8 mouse cellular contexts compared by ENCODE assay signal in the genomic region with DNA sequence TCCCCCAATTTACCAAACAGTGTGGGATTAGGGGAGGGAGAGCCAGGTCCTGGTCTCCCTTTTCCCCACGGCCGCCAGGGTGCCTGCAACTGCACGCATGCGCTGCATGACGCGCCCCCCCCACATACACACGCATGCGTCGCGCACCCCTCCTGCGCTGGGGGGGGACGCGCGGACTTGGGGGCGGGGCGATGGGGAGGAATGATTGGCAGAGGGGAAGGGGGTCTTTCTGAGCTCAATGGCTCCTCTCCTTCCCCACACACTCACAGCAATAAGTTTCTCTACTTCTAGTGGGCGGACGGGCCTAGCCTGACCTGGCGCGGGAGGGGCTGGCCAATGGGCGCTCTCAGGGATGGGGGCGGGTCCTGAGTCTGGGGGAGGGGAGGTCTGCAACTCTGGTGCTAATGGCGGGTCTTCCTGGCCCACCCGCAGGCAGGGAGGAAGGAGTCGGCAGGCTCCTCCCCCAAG. TPM values are rescaled to one million over a fixed set of nuclear protein-coding genes. Genes with fewer than 3 reads are reported as not detected.
DNase-seq lines count a peak whose midpoint lies in the region; ATAC-seq lines count a peak whose summit lies in the region.

No protein-coding gene starts in this region.

- peak overlapping the region; percentile 82 for H3K27ac ChIP-seq in hindbrain, embryonic 10.5 days
- no peak overlapping the region for H3K27ac ChIP-seq in liver, embryonic 12.5 days

- under 1% methylated on average over 25 of the region's 25 CpGs for WGBS in hindbrain, embryonic 10.5 days
- WGBS in liver, embryonic 12.5 days (ENCODE audit: insufficient replicate concordance), result 5% methylated on average over 19 of the region's 25 CpGs

- H3K4me1 ChIP-seq in hindbrain, embryonic 10.5 days (replicated peaks), result peaks cover 53% of the 10 kb centered on the region
- no peaks in the 10 kb centered on the region for H3K4me1 ChIP-seq in liver, embryonic 12.5 days

- ATAC-seq in liver, embryonic 12.5 days, result peak; percentile 48

- intact Hi-C loops in left cerebral cortex, postnatal 4 days (cut with DNase I), result no loop called here
- intact Hi-C loops in left cerebral cortex, postnatal 25 days (cut with DNase I), result no loop called here

- no peaks in the 10 kb centered on the region for H3K9me3 ChIP-seq in hindbrain, embryonic 10.5 days
- no peaks in the 10 kb centered on the region for H3K9me3 ChIP-seq in liver, embryonic 12.5 days (replicated peaks)

- H3K36me3 ChIP-seq in hindbrain, embryonic 10.5 days, result no peaks in the 10 kb centered on the region
- no peaks in the 10 kb centered on the region for H3K36me3 ChIP-seq in liver, embryonic 12.5 days
- H3K36me3 ChIP-seq in splenic B cell, adult 2 months (ENCODE audit: control insufficient read depth, insufficient read depth, low read length, poor library complexity, severe bottlenecking), result no peaks in the 10 kb centered on the region

- H3K4me2 ChIP-seq in liver, embryonic 12.5 days, result peak overlapping the region; percentile 50

- peaks cover 87% of the 10 kb centered on the region for H3K27me3 ChIP-seq in hindbrain, embryonic 10.5 days (ENCODE audit: insufficient read depth, poor library complexity, severe bottlenecking)
- H3K27me3 ChIP-seq in liver, embryonic 12.5 days (replicated peaks), result peaks cover 95% of the 10 kb centered on the region
- peaks cover 5% of the 10 kb centered on the region; the same call in 1 of the 2 replicates for H3K27me3 ChIP-seq in splenic B cell, adult 2 months (ENCODE audit: control insufficient read depth, insufficient read depth, low read length, poor library complexity, severe bottlenecking)

- DNase-seq in left cerebral cortex, postnatal 4 days, result peak; percentile 68
- DNase-seq in left cerebral cortex, postnatal 25 days (ENCODE audit: low spot score in 2 of 2), result no peak
- peak; percentile 77 for DNase-seq in cerebellum, adult 9-11 months
- peak; percentile 88 for DNase-seq in hindbrain, embryonic 10.5 days (ENCODE audit: low spot score)
- DNase-seq in splenic B cell, adult 2 months (ENCODE audit: low read depth, low spot score), result peak; percentile 33
- no peak for DNase-seq in natural killer cell, adult 2 months (ENCODE audit: low spot score in 2 of 2)
- no peak for DNase-seq in spleen, adult 18-20 months

- no peak overlapping the region for H3K9ac ChIP-seq in liver, embryonic 12.5 days

- H3K4me3 ChIP-seq in hindbrain, embryonic 10.5 days, result peak overlapping the region; percentile 47
- H3K4me3 ChIP-seq in liver, embryonic 12.5 days, result peak overlapping the region; percentile 26

RNA-seq across cellular contexts. Expression of gene Kcnc3, which starts 13.7 kb away (rescaled TPM):
- total RNA-seq in left cerebral cortex, postnatal 4 days (2021), result 10 to 100 TPM; 31.0 to 33.0 TPM
- total RNA-seq in left cerebral cortex, postnatal 25 days (2021), result 10 to 100 TPM; 85.1 to 94.3 TPM
- 1.3 and 1.5 TPM in 2 replicates for polyA plus RNA-seq in hindbrain, embryonic 10.5 days (2016; fragmentation: Nextera tagmentation; extraction: Ambion mirVana)
- 0.13 and 0.24 TPM in 2 replicates for polyA plus RNA-seq in liver, embryonic 12.5 days (2016; fragmentation: Nextera tagmentation; extraction: Ambion mirVana)

RNA-seq across cellular contexts. Expression of gene Napsa, which starts 32.0 kb away (rescaled TPM):
- under 1 TPM in 1 of 2 experiments, not detected in 1; 0.30 TPM for total RNA-seq in left cerebral cortex, postnatal 4 days (2021)
- total RNA-seq in left cerebral cortex, postnatal 25 days (2021), result under 1 TPM in 1 of 2 experiments, not detected in 1; 0.21 TPM
- 0.38 and 0.86 TPM in 2 replicates for polyA plus RNA-seq in hindbrain, embryonic 10.5 days (2016; fragmentation: Nextera tagmentation; extraction: Ambion mirVana)
- polyA plus RNA-seq in liver, embryonic 12.5 days (2016; fragmentation: Nextera tagmentation; extraction: Ambion mirVana), result 2.5 and 3.1 TPM in 2 replicates

RNA-seq across cellular contexts. Expression of gene Nr1h2, which starts 50.4 kb away (rescaled TPM):
- total RNA-seq in left cerebral cortex, postnatal 4 days (2021), result 10 to 100 TPM; 44.4 to 55.0 TPM
- 10 to 100 TPM; 64.6 to 68.6 TPM for total RNA-seq in left cerebral cortex, postnatal 25 days (2021)
- 83.2 and 94.9 TPM in 2 replicates for polyA plus RNA-seq in hindbrain, embryonic 10.5 days (2016; fragmentation: Nextera tagmentation; extraction: Ambion mirVana)
- polyA plus RNA-seq in liver, embryonic 12.5 days (2016; fragmentation: Nextera tagmentation; extraction: Ambion mirVana), result 51.9 and 54.1 TPM in 2 replicates

RNA-seq across cellular contexts. Expression of gene Pold1, which starts 55.5 kb away (rescaled TPM):
- 10 to 100 TPM; 13.6 to 14.4 TPM for total RNA-seq in left cerebral cortex, postnatal 4 days (2021)
- 1 to 10 TPM; 5.7 to 6.0 TPM for total RNA-seq in left cerebral cortex, postnatal 25 days (2021)
- polyA plus RNA-seq in hindbrain, embryonic 10.5 days (2016; fragmentation: Nextera tagmentation; extraction: Ambion mirVana), result 133 and 161 TPM in 2 replicates
- 94.2 and 94.3 TPM in 2 replicates for polyA plus RNA-seq in liver, embryonic 12.5 days (2016; fragmentation: Nextera tagmentation; extraction: Ambion mirVana)

Comparison
In these comparisons a context has a peak if more than half of its experiments do, and no peak if none do; other contexts are left out.
1. DNase-seq: peak in left cerebral cortex, postnatal 4 days (single experiment), cerebellum, adult 9-11 months (single experiment), hindbrain, embryonic 10.5 days (single experiment) and splenic B cell, adult 2 months (single experiment); none in left cerebral cortex, postnatal 25 days (0 of 2), natural killer cell, adult 2 months (0 of 2) and spleen, adult 18-20 months (0 of 2).